Mouse (Mus musculus): ENCODE results near the gene Mrps16. TPM values are rescaled to one million over a fixed set of nuclear protein-coding genes. Genes with fewer than 3 reads are reported as not detected.
A peak's percentile ranks its signal among the peaks of the same experiment; 100 is the strongest.

The Mrps16 gene
- total RNA-seq, 2 experiments from 2014 or later: 72.6 to 81.0 TPM

DNA sequence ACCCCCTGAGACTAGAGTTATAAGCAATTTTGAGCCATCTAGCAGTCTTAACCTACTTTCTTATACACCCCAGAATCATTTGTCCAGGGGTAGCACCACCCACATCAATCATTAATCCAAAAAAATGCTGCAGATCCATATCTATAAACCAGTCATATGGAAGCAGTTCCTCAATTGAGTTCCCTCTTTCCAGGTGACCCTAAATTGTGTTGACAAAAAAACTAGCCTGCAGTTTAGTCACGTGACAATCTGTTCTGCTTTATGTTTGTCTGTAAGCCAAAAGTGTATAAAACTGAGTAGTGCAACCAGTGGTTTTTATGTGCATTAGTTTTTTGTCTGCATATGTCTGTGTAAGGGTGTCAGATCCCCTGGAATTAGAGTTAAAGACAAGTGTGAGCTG is 21.6 kb downstream of the Mrps16 start:
- intact Hi-C loops (cut with DNase I): no loop called here
- no peak for DNase-seq (ENCODE audit: low spot score)

DNA sequence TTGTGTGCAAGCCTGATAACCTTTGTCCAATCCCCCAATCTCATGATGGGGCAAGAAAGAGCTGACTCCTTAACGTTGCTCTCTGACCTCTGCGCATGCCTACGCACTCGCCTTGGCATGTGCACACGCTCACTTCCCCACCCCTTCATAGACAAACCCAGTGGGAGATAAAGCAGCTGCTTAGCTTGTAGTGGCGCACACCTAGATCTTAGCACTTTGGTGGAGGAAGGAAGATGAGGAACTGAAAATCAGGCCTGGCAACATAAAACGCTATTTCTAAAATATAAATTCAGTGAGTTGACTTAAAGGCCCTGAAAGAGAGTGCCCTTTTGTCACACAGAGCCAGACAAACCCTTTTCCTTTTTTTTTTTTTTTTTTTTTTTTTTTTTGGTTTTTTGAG is 22.6 kb downstream of the Mrps16 start:
- intact Hi-C loops (cut with DNase I): no loop called here
- no peak for DNase-seq (ENCODE audit: low spot score)

DNA sequence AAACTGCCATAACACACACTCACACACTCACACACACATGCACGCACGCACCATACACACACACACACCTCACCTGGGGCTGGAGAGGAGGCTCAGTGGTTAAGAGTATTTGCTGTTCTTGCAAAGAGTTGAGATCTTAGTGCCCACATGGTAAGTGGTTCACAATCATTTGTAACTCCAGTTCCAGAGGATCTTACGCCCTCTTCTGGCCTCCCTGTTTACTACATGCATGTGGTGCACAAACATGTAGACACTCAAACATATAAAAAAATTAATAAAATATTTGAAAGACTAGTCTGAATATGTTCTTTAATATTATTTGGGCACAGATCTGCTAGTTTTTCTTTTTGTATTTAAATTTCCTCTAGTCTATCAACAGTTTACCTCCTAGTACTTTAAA is 25.2 kb downstream of the Mrps16 start:
- intact Hi-C loops (cut with DNase I): no loop called here
- DNase-seq (ENCODE audit: low spot score): no peak

DNA sequence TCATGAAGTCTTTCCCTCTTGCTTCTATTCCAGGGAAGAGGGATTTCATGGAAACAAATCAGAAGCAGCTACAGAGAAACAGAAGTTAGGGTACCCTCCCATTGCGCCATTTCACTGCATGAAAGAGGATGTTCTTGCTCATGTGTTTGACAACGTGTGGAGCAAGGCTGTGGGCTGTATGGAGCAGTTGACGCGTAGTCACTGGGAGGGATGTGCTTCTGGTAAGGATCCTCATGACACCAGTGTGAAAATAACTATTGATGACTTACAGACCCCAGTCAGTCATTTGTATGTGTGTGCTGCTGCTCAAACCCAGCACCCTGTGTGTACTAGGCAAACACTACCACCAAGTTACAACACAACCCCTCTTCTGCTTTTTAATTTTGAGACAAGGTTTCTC is 30.2 kb downstream of the Mrps16 start:
- no peak for DNase-seq (ENCODE audit: low spot score)
- intact Hi-C loops (cut with DNase I): no loop called here

DNA sequence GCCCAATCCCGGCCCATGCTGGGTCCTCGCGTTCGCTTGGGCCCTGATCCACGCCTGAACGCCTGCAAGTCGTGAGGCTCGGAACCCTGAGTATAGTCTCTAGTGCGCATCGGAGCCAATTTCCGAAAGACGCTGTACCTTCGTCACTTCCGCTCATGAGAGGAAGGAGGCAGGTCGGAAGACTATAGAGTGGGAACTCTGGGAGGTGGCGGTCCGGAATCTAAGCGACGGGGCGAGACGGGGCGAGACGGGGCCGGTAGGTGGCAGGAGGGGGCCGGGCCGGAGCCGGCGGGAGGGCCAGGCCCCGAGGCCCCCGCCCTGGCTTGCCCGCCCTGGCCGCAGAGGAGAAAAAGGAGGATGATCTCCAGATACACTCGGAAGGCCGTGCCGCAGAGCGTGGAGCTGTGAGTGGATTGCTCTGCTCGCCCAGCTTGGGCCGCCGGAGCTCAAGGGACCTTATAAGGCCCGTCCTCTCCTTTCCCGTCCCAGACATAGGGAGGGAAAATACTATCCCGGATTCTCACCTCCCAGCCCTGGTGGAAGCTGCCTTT is 45.4 kb downstream of the Mrps16 start, which contains the start of the genes Ecd and Fam149b:
Ecd (minus strand) TSS at position 131 of the 551 bp plus-strand sequence.
Fam149b (plus strand) TSS at position 172 of the 551 bp plus-strand sequence.
- DNase-seq (ENCODE audit: low spot score): peak; percentile 82
- intact Hi-C loops (cut with DNase I): loop anchor here (2.0 kb wide), 1 partner anchor 43 kb away; no protein-coding TSS in a partner anchor

DNA sequence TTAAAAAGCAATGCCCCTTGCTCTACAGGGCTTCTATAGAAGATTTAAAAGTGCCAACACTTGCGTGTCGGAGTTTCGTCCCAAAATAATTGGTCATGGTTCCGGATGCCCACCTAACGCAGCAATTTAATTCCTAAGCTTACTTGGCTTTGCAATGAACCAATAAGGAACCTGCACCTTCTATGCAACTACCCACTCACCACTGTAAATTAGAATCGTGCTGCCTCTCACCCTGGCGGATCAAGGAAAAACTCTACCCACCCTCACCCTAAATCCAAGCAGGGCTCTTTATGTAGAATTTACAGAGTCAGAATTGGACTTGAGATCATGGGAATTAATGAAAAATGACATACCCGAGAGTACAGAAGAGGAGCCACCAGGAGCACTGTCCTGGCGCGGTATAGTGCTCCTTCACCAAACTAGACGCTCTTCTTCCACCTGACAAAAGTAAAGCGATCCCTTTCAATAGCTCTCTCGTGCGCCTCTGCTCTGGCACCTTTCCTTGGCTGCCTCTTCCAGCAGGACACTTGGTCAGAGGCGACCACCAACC is 45.9 kb downstream of the Mrps16 start:
- intact Hi-C loops (cut with DNase I): no loop called here
- no peak for DNase-seq (ENCODE audit: low spot score)

DNA sequence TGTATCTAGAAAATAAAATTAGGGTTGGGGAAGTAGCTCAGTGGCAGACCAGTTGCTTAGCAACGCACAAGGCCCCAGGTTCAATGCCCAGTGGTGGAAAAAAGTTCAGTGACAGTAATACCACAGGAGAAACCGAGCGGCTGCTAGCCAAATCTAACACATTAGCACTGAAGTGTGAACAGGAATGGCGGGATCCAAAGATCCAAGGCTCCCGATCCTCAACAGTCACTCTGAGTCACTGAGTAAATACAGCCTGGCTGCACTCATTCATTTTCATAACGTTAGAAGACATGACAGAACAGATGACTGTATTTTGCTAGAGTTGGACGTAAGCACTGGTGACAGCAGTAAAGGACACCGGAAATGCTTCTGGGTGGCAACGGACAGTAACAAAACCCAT is 47.5 kb downstream of the Mrps16 start:
- no peak for DNase-seq (ENCODE audit: low spot score)
- intact Hi-C loops (cut with DNase I): no loop called here

DNA sequence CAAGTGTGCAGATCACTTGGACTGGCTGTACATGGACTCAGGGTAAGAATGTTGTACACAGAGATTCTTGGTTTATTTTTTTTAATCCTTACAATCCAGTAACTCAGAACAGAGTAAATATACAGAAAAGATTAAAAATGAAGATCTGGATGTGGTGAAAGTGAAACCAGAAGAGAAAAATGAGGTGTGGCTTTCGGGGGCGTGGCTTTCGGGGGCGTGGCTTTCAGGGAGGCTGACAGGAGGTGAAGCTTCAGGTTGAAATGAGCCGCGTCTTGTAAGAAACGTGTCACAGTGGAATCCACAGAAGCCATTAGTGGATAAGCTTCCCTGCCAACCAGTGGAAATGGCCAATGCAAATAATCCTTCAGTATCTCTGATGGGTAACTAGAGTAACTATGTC is 52.6 kb downstream of the Mrps16 start:
- DNase-seq (ENCODE audit: low spot score): no peak
- intact Hi-C loops (cut with DNase I): no loop called here

DNA sequence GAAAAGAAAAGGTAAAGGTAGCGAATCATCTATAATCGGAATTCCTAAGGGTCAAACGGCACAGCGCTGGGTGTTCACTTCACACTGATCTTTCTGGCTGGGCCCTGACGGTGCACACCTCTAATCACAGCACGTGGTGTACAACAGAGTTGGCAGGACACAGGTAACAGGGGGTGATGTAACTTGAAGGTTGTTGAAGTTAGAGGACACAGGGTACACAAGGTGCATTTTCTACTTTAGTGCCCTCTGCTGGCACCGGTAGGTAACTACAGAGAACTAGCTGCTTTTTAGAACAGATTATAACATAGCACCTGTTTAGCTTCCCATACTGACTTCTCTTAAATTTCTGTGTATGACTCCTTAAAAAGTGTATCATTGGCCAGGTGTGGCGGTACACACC is 53.3 kb downstream of the Mrps16 start:
- intact Hi-C loops (cut with DNase I): no loop called here
- no peak for DNase-seq (ENCODE audit: low spot score)

DNA sequence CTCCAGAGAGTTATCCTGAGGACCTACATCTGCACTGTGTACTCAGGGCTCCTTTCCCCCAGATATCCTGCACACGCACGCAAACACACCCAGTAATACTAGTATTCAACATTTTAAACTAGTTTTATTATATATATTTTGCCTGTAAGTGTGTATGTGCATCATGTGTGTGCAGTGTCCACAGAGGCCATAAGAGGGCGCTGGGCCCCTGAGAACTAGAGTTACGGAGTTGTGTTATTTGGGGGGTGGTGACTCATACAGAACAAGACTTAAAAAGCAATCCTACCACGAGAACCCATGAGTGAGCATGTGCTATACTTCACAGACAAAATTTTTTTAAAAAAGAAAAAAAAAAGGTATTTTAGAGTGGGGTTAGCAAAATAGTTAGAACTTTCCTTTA is 54.0 kb downstream of the Mrps16 start:
- intact Hi-C loops (cut with DNase I): no loop called here
- no peak for DNase-seq (ENCODE audit: low spot score)

Other genes starting within 250 kb of the Mrps16 start
- gene Kcnk5, start 211.8 kb downstream of the Mrps16 start, total RNA-seq (2021): under 1 TPM; 0.55 to 0.56 TPM
- not detected for gene Kcnk16, start 124.4 kb downstream of the Mrps16 start, total RNA-seq (2021)
- gene Nudt13, start 98.9 kb downstream of the Mrps16 start, total RNA-seq (2021): 10 to 100 TPM; 27.6 to 33.6 TPM
- gene Ecd, start 45.5 kb downstream of the Mrps16 start, total RNA-seq (2021): 10 to 100 TPM; 29.9 to 36.2 TPM
- gene Fam149b, start 45.5 kb downstream of the Mrps16 start, total RNA-seq (2021): 10 to 100 TPM; 34.0 to 34.1 TPM
- 10 to 100 TPM; 10.1 to 11.5 TPM for gene Dnajc9, start 4.7 kb downstream of the Mrps16 start, total RNA-seq (2021)
- gene Cfap70, start 58.6 kb upstream of the Mrps16 start, total RNA-seq (2021): not detected
- 10 to 100 TPM; 49.8 to 54.1 TPM for gene Anxa7, start 86.5 kb upstream of the Mrps16 start, total RNA-seq (2021)
- gene Mss51, start 103.3 kb upstream of the Mrps16 start, total RNA-seq (2021): under 1 TPM; 0.36 to 0.49 TPM
- 10 to 100 TPM; 62.4 to 64.3 TPM for gene Ppp3cb, start 152.9 kb upstream of the Mrps16 start, total RNA-seq (2021)
- gene Usp54, start 247.4 kb upstream of the Mrps16 start, total RNA-seq (2021): 10 to 100 TPM; 16.6 to 17.6 TPM